Mouse (Mus musculus): ENCODE measurements at regions not wholly inside any gene's neighbourhood (a gene's known extent, or its start where the extent isn't known, plus 50 kb on each side); places are given as distances from the start of the nearest gene placed in this dataset.

DNA sequence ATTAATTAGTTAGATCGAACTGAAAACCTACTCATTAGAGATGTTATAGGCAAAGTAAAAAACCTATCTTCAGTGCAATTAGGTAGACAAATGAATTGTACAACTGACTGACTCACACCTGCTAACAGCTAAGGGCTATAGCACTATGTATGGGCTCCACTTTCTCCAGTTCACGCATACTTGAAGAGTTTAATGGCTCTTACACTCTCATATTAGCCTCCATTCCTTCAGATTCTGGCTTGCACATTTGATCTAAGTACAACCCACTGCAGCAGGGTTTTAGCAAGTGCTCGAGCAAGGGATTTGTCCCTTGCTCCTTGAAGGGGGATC is 257.1 kb downstream of the Lmo4 start:
- DNase-seq (ENCODE audit: low spot score in 2 of 2), result no peak

DNA sequence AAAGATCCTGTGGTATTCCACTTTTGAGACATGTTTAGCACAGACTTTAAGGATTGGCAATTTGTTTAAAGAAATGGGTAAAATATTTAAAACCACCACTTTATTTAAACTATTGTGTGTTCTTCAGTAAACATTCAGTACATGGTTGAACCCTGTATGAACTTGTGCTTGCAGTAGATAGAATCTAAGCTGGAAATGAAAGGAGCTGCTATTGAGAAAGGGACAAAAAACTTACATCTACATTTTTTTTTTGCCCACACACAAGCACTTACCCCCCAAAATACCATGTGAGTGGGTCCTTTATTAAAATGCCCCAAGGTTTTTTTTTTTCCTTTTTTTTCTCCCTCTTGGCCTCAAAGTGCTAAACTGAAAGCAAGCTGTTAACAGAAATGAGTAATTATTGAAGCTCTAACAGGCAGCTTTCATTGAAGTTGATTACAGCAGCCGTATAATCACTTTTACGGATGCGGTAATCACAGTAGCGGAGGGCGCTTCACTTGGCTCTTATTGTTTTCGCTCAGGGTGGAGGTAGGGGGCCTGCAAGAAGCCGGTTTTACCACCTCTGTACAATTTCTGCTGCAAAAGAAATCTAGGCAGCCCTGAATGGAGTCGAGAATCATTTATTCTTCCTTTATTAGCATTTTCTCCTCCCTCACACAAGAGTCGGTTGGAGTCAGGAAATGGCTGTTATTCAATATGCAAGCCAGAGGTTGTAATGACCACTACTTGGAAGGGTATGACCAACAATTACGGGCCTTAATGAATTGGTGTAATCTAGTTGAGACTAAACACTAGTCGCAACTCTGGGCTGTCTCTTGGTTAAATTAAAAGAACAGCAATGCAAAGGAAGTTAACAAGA is 257.7 kb downstream of the Lmo4 start:
- DNase-seq (ENCODE audit: low spot score in 2 of 2), result no peak

DNA sequence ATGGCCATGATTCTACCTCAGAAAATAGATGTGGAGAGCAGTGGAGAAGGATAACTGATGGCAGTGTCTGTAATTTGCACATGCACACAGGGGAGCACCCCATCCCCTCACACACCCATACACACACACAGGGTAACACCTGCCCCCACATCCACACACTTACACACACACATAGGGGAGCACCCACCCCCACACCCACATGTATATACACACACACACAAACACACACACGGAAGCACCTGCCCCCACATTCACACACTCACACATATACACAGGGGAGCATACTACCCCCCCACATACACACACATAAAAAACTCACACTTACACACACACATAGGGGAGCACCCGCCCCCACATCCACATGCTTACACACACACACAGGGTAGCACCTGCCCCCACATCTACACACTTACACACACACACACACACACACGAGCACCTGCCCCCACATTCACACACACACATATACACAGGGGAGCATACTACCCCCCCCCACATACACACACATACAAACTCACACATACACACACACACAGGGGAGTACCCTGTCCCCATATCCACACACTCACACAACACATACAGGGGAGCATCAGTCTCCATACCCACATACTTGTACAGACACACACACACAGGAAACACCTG is 265.8 kb downstream of the Lmo4 start:
- DNase-seq (ENCODE audit: low spot score in 2 of 2), result no peak

DNA sequence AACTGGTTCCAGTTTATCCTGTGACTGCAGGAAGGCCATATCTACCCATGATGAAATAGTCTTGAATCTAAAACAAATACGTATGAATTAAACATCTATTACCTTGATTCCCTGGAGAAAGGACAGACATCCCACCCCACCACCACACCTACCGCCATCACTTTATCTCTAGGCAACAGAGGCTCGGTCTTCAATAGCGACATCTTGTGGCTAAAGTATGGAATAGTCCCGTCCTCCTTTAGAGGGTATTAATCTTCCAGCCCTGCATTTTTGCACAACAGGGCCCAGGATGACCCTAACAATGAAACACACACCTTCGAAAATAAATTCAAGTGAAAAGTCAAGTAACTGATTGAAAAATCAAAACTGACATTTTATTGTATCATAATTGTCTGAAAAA is 279.7 kb downstream of the Lmo4 start:
- no peak for DNase-seq (ENCODE audit: low spot score in 2 of 2)

DNA sequence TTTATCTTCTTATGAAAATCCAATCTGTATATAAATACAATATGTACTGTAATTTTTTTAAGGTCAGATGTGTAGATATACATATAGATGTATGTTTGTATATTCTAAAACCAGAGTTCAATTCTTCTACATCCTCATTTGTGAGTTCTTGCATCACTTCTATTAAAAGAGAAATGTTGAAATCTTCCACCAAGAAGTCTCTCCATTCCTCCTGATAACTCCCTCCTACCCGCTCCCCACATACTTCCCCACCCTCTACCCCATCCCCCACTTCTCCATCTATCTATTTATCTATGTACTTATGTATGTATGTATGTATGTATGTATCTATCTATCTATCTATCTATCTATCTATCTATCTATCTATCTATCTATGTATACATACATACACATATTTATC is 285.3 kb downstream of the Lmo4 start:
- no peak for DNase-seq (ENCODE audit: low spot score in 2 of 2)

DNA sequence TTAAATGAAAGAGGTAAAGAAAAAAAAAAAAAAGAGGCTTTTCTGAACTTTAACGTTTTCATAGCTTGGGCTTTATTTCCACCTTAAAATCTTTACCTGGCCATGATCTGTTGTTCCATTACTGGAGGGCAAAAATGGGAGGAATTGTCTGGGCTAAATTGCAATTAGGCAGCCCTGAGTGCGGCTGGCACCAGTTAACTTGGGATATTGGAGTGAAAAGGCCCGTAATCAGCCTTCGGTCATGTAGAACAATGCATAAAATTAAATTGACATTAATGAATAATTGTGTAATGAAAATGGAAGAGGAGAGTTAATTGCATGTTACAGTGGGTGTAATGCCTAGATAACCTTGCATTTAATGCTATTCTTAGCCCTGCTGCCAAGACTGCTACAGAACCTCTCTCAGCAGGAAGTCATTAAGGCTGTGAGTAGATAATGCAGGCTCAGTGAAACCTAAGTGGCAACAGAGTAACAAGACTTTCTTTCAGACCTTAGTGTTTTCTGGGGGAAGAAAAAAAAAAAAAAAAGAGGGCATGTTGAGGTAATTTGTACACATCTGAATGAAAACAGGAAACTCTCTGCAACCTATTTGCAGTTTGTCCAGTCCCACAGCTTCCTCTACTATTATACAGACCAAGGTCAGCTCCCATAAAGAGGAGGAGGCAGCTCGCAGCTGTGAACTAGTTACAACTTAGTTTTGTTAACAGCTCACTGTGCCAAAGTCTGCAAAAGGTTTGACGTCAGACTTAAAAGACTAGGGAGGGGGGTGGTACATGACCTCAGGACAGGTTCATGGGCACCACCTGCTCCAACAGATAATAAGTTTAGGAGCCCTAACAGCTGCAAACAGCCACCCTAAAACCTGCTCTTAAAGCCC is 290.4 kb downstream of the Lmo4 start:
- no peak for DNase-seq (ENCODE audit: low spot score in 2 of 2)

DNA sequence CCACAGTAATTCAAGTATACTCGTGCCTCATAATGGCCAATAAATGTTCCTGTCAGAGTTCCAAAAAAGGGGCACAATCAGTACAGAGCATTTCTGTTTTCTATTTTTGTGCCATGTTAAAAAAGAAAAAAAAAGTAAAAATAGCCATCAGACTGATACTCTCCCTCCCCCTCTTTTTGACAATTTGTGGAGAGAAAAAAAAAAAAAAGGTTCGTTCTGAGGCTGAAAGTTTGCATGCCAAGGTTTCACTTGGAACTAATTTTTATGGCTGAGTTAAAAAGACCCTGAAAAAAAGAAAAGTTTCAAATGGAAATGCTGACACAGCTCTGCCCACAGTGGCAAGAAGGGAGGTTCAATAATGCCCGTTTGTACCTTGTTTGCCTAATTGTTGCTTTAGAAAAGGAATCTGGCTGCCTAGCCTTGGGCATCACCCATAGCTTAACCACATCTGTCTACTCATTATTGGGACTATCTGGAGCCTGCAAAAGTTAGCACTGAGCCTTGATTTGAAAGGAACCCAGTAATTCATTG is 291.9 kb downstream of the Lmo4 start:
- DNase-seq (ENCODE audit: low spot score in 2 of 2), result no peak

DNA sequence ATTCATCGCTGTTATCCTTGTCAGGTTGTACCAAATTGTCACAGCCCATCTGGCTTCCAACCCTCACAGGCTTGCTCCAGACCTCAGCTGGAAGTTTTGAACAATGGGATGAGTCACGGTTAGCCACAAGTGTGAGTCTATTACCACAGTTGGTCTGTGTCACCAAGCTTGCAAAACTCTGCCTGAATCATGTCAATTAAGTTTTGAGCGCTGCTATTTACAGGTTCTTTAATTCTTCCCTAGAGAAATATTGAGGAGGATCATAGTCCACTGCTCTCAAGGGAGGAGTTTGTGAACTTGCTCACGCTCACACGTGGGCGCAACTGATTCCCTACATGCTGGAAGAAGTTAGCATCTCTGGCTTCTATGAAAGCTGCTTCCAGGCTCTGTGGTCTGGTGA is 292.6 kb downstream of the Lmo4 start:
- DNase-seq (ENCODE audit: low spot score in 2 of 2), result peak in 1 of 2 experiments; percentile 33

DNA sequence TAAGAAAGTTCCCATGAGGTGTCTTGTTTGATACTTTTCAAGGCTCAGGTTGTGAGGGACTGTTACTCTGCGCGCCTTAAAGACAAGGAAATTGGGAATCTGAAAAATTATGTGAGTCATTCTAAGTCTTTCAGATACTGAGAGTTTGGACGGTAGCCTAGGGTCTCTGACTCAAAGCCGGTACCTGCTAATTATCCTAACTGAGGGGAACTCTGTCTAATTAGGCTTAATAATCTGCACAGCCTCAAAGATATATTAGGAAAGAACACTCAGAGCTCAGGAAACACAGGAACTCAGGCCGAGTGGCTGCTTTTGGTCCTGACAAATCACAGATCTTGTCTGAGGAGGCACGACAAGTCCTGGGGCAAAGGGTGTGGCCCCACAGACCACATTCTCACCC is 295.7 kb downstream of the Lmo4 start:
- no peak for DNase-seq (ENCODE audit: low spot score in 2 of 2)

DNA sequence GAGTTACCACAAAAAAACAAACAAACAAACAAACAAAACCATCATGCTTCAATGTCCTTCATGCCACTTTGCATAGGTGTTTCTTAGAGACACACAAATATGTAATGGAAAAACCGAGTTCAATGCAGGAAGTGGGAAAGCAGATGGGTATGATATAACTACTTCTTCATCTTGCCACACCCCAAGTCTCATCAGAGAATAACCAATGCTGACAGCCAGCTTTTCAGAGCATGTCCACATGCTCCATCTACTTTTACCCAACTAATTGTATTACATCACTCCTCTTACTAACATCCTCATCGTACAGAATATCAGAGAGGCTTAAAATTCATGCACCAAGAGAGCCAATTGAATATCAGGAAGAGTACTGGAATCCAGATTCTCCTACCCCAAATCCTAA is 301.6 kb downstream of the Lmo4 start:
- no peak for DNase-seq (ENCODE audit: low spot score in 2 of 2)

DNA sequence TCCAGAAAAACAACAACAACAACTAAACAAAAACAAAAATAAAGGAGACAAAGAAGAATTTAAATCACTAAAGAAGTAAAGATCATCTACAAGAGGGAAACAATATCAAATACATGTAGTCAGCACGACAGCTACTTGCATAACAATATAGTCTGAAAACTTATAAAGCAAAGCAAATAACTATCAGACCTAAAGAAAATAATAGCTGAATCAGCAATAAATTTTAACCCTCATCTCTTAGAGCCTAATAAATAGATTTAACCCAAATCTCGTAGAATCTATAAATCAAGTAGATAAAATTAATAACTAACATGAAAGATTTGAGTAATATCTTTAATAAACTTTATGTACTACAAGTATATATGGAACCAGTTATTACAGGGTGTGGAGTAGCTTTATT is 324.2 kb downstream of the Lmo4 start:
- no peak for DNase-seq (ENCODE audit: low spot score in 2 of 2)

DNA sequence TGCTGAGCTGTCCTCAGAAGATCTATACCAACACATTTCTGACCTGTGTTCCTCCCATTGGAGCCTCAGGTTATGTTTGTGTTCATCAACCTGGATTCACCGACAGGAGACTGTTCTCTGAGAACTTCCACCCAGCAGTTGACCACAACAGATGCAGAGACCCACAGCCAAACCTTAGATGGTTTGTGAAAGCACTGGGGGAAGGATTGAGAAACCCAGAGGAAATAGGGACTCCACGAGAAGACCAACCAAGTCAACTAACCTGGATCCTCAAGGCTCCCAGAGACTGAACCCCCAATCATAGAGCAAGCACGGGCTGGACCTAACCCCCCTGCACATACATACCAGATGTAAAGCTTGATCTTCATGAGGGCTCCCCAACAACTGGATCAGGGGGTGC is 331.1 kb downstream of the Lmo4 start:
- DNase-seq (ENCODE audit: low spot score in 2 of 2), result no peak

DNA sequence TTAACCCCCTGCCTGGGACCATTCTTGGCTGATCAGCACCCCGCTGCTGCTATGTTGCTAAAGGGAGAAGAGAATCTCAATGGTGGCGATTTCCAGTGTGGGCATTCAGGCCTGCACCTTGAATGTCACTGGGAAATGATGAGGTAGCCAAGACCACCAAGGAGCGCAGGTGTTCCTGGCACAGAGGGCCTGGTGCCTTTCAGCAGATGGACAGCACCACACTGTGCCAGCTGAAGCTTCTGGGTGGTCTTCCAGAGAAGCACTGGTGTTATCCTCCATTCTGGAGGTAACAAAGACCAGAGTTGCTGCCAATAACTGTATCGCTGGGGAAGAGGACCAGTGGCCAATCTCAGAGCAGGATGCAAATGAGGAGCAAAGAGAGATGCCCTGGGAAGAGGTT is 338.5 kb downstream of the Lmo4 start:
- DNase-seq (ENCODE audit: low spot score in 2 of 2), result no peak

DNA sequence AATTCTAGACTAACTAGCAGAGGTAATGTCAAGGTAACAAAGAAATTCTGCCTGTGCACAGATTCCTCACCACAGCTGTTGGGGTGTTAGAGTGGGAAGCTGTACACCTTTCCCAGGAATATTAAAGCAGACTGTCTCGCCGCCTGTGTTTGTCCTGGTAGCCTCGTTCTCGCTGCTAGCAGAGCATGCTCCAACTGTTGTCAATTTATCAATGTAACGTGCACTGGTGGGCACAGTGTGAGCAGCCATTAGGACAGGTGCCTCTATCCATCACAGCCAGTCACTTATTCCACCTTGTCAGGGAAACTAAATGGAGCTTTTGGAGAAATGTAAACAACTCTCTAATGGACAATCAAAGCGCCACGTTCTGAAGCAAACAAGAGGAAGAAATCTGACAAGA is 339.4 kb downstream of the Lmo4 start:
- no peak for DNase-seq (ENCODE audit: low spot score in 2 of 2)

DNA sequence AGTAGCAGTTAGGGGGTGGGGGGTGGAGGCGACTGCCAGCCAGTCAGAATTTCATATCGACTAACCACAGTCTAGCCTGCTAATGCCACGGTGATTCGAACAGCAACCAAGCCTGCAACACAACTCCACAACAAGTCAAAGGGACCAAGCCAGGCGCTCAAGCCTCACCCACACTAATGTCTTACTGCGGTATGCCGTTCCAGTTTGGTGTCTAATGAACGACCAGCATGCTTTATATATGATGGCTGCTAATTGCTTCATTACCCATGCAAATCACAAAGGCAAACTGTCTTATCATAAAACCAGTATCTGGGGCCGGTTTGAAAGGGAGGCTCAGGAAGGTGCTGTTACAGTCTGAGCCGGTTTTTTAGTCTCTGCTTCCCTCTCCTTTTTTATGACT is 340.5 kb downstream of the Lmo4 start:
- DNase-seq (ENCODE audit: low spot score in 2 of 2), result no peak

DNA sequence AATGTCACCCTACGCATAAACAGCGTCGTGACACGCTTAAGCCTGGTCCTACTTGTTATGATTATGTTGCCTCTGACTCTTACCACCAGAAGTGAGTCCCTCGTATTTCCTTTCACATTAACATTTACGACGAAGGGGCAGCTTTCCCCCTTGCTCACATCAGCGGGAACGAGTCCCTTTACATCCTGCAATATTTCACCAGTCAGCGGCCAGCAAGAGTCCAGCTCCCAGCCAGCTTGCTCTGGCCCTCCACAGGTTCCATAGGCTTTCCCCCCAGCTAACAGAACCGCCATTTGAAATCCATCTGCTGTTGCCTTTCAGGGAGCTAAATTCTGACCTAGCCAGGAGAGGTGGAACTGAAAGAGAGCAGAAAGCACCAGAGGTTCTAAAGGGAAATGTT is 342.5 kb downstream of the Lmo4 start:
- no peak for DNase-seq (ENCODE audit: low spot score in 2 of 2)

DNA sequence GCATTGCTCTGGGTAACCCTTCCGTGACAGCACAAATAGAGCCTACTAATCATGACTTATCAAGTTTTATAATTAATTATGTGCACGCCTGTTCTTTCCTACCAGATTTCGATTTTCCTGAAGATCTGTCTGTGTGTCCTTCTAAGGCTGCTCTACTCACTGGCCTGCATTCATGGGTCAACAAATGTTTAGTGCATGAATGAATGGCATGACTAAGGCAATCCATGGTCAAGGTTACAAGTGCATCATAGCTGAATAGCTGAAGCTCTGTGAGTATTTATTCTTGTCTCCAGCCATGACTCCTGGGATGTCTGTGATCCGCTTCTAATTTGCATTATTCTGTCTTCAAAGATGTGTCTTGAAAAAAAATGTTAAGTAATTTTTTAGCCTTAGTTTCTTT is 343.2 kb downstream of the Lmo4 start:
- no peak for DNase-seq (ENCODE audit: low spot score in 2 of 2)

DNA sequence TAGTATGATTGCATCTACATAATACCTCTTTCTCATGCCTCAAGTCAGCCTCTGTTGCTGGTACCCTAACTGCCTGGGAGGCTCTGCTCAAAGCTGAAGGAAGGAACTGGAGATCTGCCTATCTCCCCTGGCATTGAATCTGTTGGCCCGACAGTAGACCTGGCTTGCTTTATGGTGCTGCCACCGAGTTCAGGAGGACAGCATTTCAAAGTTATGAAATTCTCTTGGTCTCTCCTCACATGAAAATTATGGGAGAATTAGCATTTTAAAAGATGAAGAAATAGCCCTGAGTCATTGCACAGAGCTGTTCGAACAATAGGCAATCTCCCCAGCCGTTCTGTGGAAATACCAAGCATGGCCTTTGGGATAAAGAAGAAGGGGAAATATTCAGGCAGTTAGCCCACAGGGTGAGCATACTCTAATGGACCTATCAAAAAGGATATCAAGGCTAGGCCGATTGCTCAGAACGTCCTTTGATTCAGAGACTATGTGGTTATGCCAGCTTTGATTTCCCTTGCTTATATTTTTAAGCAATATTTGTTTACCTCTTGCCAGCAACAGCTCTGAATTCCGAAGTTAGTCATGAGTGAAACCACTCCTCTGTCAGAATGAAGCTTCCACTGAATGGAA is 369.3 kb downstream of the Lmo4 start:
- DNase-seq (ENCODE audit: low spot score in 2 of 2), result no peak

DNA sequence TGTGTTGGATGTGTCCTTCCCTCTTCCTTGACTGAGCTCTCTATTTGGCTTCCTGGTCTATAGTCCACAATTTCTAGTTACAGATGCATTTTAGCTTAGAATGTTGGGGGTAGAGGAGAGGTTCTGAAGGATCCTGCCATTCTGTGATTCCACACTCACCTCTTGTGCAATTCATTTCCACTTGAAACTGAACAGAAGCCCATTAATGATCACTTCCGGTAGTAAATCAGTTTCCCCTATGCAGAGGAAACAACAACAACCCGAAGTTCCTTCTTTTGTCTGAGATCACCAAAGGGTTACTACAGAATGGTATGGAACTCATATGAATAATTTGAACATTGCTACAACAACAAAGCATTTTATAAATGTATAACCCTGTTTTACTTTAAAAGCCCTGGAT is 370.3 kb downstream of the Lmo4 start:
- no peak for DNase-seq (ENCODE audit: low spot score in 2 of 2)

DNA sequence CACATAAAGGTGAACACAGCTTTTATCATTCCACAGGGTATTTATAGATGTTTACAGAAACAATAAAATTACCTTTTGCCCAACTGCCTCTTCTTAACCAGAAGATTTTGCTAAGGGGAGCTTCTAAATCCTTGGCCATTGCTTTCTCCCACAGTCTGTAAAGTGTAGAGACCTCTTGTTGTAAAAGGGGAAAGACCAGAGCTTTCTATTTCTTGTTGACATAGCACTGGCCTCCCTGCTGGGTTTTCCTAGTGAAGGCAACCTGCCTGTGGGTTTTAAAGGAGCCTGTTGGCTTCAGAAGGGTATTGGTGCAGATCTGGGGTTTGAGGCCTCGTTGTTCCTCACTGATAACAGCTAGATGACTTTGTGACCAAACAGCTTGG is 381.6 kb downstream of the Lmo4 start:
- no peak for DNase-seq (ENCODE audit: low spot score in 2 of 2)

DNA sequence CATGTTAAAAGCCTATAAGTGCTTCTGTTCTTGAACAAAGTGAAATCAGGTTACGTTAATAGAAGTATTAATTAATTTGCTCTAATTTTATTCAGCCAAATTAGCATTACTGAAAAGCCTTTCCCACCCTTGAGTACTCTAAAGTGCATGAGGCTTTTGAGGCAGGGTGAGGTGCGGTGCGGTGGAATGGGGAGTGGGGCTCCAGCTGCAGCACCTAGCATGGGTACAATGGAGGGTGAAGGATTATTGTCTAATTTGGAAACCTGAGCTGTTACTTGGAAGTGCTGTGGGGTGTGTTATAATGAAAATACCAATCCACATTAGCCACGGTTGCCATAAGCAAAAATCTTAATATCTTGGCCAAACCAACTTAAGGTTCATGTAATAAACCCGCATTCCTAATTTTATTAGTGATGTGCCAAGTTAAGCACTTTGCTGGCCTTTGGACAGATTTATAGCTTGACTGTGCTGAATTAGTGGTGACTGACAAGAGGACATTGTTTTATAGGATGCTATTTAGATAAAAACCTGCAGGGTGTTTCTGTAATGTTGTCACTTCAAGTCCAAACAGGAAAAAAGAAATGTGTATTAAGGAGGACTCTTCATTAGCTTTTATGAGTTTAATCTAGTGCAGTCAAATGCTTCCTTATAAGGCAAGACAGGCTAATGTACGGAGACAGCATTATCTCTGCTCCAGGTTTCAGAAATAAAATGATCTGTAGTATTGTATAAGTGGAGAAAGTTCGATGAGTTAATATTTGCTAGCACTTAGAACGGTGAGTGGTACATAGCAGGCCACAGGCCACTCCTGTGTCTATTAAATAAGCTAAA is 382.2 kb downstream of the Lmo4 start:
- no peak for DNase-seq (ENCODE audit: low spot score in 2 of 2)

Data from left cerebral cortex, adult 8-10 months (tissue).